Mouse (Mus musculus) gastrocnemius, adult 8-10 months (tissue): ENCODE results near the gene St3gal4. TPM values are rescaled to one million over a fixed set of nuclear protein-coding genes. Genes with fewer than 3 reads are reported as not detected.
A peak's percentile ranks its signal among the peaks of the same experiment; 100 is the strongest.

Source experiments
- DNase-seq, 2 experiments: peaks; one replicate each; pipeline ENCODE4 v3.0.0; 2022; ENCODE audit warnings: low spot score in 2 of 2
- total RNA-seq, 4 experiments: library from RNA; stranded (reverse); gene quantifications; 2 replicates each; pipeline ENCODE4 v1.2.4; 2022

The St3gal4 gene
- total RNA-seq, 4 experiments from 2014 or later, result 3.5 to 5.7 (median 4.4) TPM

- DNase-seq, result peak in 1 of 2 experiments; percentile 1
These were observed 68.2 kb downstream of the St3gal4 start for GRCm38 (mm10) chr9:35050701-35051454.

- peak in 1 of 2 experiments; percentile 1 for DNase-seq
These were observed 69.1 kb downstream of the St3gal4 start for GRCm38 (mm10) chr9:35049891-35050527.

GRCm38 (mm10) chr9:35048449-35048848 lies 70.6 kb downstream of the St3gal4 start:
- no peak for DNase-seq

GRCm38 (mm10) chr9:35045756-35046155 lies 73.3 kb downstream of the St3gal4 start:
- peak; percentile 79 to 86 for DNase-seq

GRCm38 (mm10) chr9:35045031-35045531 lies 74.0 kb downstream of the St3gal4 start:
- DNase-seq, result no peak

GRCm38 (mm10) chr9:35044458-35044857 lies 74.6 kb downstream of the St3gal4 start:
- no peak for DNase-seq

- DNase-seq, result no peak
These were observed 75.4 kb downstream of the St3gal4 start for GRCm38 (mm10) chr9:35043619-35044018.

- DNase-seq, result no peak
These were observed 77.6 kb downstream of the St3gal4 start for GRCm38 (mm10) chr9:35041493-35041892.

GRCm38 (mm10) chr9:35039846-35040245 lies 79.2 kb downstream of the St3gal4 start:
- no peak for DNase-seq

GRCm38 (mm10) chr9:35038922-35039586 lies 80.0 kb downstream of the St3gal4 start:
- DNase-seq, result no peak

- no peak for DNase-seq
These were observed 84.0 kb downstream of the St3gal4 start for GRCm38 (mm10) chr9:35035074-35035473.

GRCm38 (mm10) chr9:35032457-35032856 lies 86.6 kb downstream of the St3gal4 start:
- no peak for DNase-seq

- no peak for DNase-seq
These were observed 88.2 kb downstream of the St3gal4 start for GRCm38 (mm10) chr9:35030823-35031222.

GRCm38 (mm10) chr9:35027382-35027997 lies 91.6 kb downstream of the St3gal4 start:
- DNase-seq, result no peak

- DNase-seq, result no peak
These were observed 92.2 kb downstream of the St3gal4 start for GRCm38 (mm10) chr9:35026897-35027311.

- DNase-seq, result no peak
These were observed 92.8 kb downstream of the St3gal4 start for GRCm38 (mm10) chr9:35026311-35026710.

- no peak for DNase-seq
These were observed 94.2 kb downstream of the St3gal4 start for GRCm38 (mm10) chr9:35024591-35025496.

GRCm38 (mm10) chr9:35021744-35022143 lies 97.3 kb downstream of the St3gal4 start:
- DNase-seq, result no peak

- DNase-seq, result no peak
These were observed 98.9 kb downstream of the St3gal4 start for GRCm38 (mm10) chr9:35020015-35020653.

GRCm38 (mm10) chr9:35019372-35019771 lies 99.7 kb downstream of the St3gal4 start:
- no peak for DNase-seq
